Mouse (Mus musculus) heart, embryonic 14.5 days (tissue): ENCODE data around the gene Klrb1f. TPM values are rescaled to one million over a fixed set of nuclear protein-coding genes. Genes with fewer than 3 reads are reported as not detected.
"Not testable (repeated sequence)": the region's sequence is repeated elsewhere in the genome, so short reads cannot be mapped to it uniquely, and the experiment has no call there.

Experiments used
- ATAC-seq: fragments of 200-750 bp; cut with Nextera tagmentation; 2 replicates; pipeline ENCODE4 v1.8.0; 2017; ENCODE audit warnings: low read depth, moderate TSS enrichment; ENCODE audit not compliant: insufficient number of reproducible peaks, insufficient read depth, low FRiP score
- H3K27ac ChIP-seq, 2 experiments: fragments of 200-500 bp in 1 of 2; fragments of 300-500 bp in 1 of 2; sonication (generic) in 1 of 2; replicated peaks in 1 of 2; 2 replicates each; pipeline ENCODE4 v1.5.1; 2012 to 2014; ENCODE audit warnings: low read depth in 2 of 2, low read length in 2 of 2, control low read depth in 1 of 2, mild to moderate bottlenecking in 1 of 2, mixed read lengths in 1 of 2; ENCODE audit not compliant: control insufficient read depth in 1 of 2, insufficient read depth in 1 of 2
- H3K27me3 ChIP-seq: fragments of 300-500 bp; sonication (generic); 2 replicates; pipeline ENCODE4 v1.6.1; 2014; ENCODE audit warnings: mild to moderate bottlenecking, low read length, control low read depth; ENCODE audit not compliant: control insufficient read depth, insufficient read depth
- H3K36me3 ChIP-seq: fragments of 300-500 bp; sonication (generic); 2 replicates; pipeline ENCODE4 v1.6.1; 2014; ENCODE audit warnings: mild to moderate bottlenecking, control low read depth, low read length, mixed read lengths; ENCODE audit not compliant: control insufficient read depth, insufficient read depth
- H3K4me1 ChIP-seq, 2 experiments: fragments of 200-500 bp in 1 of 2; fragments of 300-500 bp in 1 of 2; sonication (generic) in 1 of 2; 2 replicates each; pipeline ENCODE4 v1.6.1; 2012 to 2014; ENCODE audit warnings: low read length in 2 of 2, control low read depth in 1 of 2, mixed read lengths in 1 of 2; ENCODE audit not compliant: control insufficient read depth in 2 of 2, insufficient read depth in 2 of 2
- H3K4me2 ChIP-seq: fragments of 300-500 bp; sonication (generic); 2 replicates; pipeline ENCODE4 v1.6.1; 2014; ENCODE audit warnings: mild to moderate bottlenecking, low read length
- H3K4me3 ChIP-seq, 2 experiments: fragments of 200-500 bp in 1 of 2; fragments of 300-500 bp in 1 of 2; sonication (generic) in 1 of 2; 2 replicates each; pipeline ENCODE4 v1.5.1; 2012 to 2014; ENCODE audit warnings: low read length in 2 of 2, mild to moderate bottlenecking in 2 of 2, control low read depth in 1 of 2, low read depth in 1 of 2, moderate library complexity in 1 of 2; ENCODE audit not compliant: control insufficient read depth in 1 of 2, insufficient read depth in 1 of 2
- H3K9ac ChIP-seq: fragments of 300-500 bp; sonication (generic); 2 replicates; pipeline ENCODE4 v1.6.1; 2014; ENCODE audit warnings: mild to moderate bottlenecking, low read length
- H3K9me3 ChIP-seq: fragments of 300-500 bp; sonication (generic); 2 replicates; pipeline ENCODE4 v1.6.1; 2016; ENCODE audit warnings: low read length, control low read depth; ENCODE audit not compliant: control insufficient read depth
- WGBS: fragments of 180-500 bp; shearing (Covaris S2); extraction: QIAGEN DNeasy Blood & Tissue Kit; methylation state at CpG from one replicate; pipeline ENCODE4 v1.1.7; 2014; 5-methylcytosine and 5-hydroxymethylcytosine counted together
- polyA plus RNA-seq: library from polyadenylated mRNA; unstranded; fragments of >200 nt; fragmentation: Nextera tagmentation; extraction: Ambion mirVana; gene quantifications from 2 replicates; pipeline ENCODE4 v1.2.1, GENCODE M21; 2014

The Klrb1f gene
- polyA plus RNA-seq, 1 experiment from 2014 or later: 0.27 TPM

DNA sequence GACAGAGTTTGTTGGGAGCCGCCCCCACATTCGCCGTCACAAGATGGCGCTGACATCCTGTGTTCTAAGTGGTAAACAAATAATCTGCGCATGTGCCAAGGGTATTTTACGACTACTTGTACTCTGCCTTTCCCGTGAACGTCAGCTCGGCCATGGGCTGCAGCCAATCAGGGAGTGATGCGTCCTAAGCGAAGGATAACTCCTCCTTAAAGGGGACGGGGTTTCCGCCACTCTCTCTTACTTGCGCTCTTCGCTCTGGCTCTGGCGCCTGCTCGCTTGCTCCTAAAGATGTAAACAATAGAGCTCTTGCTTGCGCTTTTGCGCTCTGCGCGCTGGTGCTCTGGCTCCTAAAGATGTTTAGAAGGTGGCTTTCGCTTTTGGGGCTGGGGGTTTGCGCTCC is 33.7 kb upstream of the Klrb1f start:
- not testable (repeated sequence) for ATAC-seq, H3K27ac ChIP-seq, H3K4me2 ChIP-seq, H3K4me3 ChIP-seq, H3K9ac ChIP-seq, H3K36me3 ChIP-seq, H3K27me3 ChIP-seq, H3K9me3 ChIP-seq, H3K4me1 ChIP-seq
- WGBS: 95% methylated on average over 17 of the region's 23 CpGs

DNA sequence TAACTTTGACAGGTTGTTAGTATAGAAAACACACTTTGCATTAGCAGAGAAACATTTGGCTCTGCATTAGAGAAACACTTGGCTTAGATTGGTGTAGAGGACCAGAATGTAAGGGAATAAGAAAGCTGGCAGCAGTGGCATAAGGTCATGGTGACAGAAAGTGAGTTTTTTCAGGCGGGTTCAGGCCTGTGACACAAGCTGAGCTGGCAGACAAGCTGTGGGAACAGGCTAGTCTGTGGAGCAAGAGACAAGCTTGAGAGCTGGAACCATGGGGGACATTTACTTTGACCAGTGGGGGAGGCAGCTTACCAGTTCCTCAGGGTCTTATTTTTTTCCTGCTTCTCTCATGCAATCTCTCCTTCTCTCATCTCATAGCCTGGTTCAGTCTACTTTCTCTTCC is 32.7 kb upstream of the Klrb1f start:
- ATAC-seq: no peak
- Histone ChIP-seq H3K4me2 (no peak overlapping the region), H3K36me3 (no peaks in the 10 kb centered on the region), H3K4me3 (no peak overlapping the region), H3K9ac (no peak overlapping the region), H3K27me3 (no peaks in the 10 kb centered on the region), H3K27ac (no peak overlapping the region), H3K4me1 (no peaks in the 10 kb centered on the region), H3K9me3 (no peaks in the 10 kb centered on the region)
- 55% methylated on average over 1 of the region's 1 CpGs for WGBS

DNA sequence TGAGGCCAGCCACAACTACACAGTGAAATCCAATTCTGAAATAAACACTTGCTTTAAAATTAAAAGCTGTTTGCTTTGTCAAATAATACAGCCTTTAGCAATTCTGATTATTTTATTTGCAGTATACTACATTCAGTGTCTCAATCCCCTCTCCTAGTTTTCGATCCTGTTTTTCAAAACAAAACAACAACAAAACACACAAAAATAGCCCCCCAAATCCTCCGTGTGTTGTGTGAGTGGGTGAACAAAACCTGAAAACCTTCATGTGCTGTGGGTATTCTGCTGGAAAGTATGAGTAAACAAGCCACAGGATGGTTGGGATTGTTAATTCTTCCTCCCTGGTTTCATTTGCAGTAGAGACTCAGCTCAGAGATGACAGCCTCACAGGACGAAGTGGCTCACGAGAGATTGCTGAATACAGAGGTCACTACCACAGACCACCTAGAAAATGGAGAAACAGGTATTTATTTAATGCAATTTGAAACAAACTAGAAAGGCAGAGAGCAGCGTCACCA is 31.9 kb upstream of the Klrb1f start:
- Histone ChIP-seq H3K27me3 (no peaks in the 10 kb centered on the region), H3K4me3 (no peak overlapping the region), H3K9ac (no peak overlapping the region), H3K4me1 (no peaks in the 10 kb centered on the region), H3K9me3 (no peaks in the 10 kb centered on the region), H3K36me3 (no peaks in the 10 kb centered on the region), H3K27ac (no peak overlapping the region), H3K4me2 (no peak overlapping the region)
- ATAC-seq: no peak
- 80% methylated on average over 5 of the region's 5 CpGs for WGBS

DNA sequence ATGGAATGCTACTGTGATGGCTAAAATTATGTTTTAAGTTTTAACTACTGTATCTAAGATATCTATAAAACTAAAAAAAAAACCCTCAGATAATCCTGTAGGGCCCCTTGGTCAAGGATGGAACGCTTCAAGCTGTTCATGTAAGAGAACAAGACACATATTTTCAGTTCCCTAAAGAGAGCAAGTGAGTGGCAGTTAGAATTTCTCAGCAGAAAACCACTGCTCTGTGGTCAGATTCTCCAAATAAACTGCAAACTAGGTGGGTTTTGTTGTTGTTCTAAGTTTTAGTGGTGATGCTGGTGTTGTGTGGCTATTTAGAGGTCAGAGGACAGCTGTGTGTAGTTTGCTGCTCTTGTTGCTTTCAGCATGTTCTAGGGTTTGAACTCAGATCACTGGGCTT is 31.3 kb upstream of the Klrb1f start:
- no peak overlapping the region for H3K4me3 ChIP-seq
- H3K27me3 ChIP-seq: no peaks in the 10 kb centered on the region
- H3K27ac ChIP-seq: no peak overlapping the region
- WGBS: 74% methylated on average over 1 of the region's 1 CpGs
- no peaks in the 10 kb centered on the region for H3K36me3 ChIP-seq
- H3K9ac ChIP-seq: no peak overlapping the region
- H3K4me1 ChIP-seq: no peaks in the 10 kb centered on the region
- no peak overlapping the region for H3K4me2 ChIP-seq
- no peak for ATAC-seq
- no peaks in the 10 kb centered on the region for H3K9me3 ChIP-seq

DNA sequence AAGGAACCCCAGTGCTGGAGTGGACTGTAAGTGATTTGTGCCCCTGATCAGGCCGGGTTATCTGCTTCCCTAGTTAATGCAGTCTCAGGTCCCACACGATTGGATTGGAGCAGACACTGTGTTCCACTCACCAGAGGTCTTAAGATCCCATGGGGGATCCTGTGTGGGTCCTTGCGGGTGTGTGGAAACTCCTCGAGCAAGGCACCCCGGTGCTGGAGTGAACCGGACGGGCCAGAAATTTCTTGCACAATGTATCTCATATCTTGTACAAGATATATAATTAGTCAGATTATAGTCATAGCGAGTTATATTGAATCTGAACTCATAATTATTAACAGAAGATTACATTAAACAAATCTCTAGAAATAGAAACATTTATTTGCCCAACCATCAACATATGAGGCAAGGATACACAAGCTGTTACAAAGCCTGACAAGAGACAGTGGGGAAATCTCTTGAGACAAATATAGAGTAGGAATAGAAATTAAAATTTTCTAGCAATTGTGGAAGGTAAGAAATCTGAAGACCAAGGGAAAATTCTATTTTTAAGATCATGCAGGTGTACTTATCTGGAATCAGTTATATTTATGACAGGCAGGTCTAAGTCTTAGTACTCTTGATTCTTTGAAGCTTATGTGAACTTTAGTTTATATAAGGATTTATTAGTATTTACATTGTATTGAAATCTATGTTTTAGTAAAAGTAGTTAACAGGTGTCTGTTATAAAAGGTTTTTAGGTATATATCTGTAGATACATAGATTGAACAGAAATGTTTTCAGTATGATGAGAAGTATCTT is 18.1 kb upstream of the Klrb1f start:
- H3K27ac ChIP-seq: no peak overlapping the region
- H3K9ac ChIP-seq: no peak overlapping the region
- H3K27me3 ChIP-seq: no peaks in the 10 kb centered on the region
- WGBS: 80% methylated on average over 8 of the region's 8 CpGs
- H3K4me2 ChIP-seq: no peak overlapping the region
- no peaks in the 10 kb centered on the region for H3K9me3 ChIP-seq
- H3K4me3 ChIP-seq: no peak overlapping the region
- H3K4me1 ChIP-seq: no peaks in the 10 kb centered on the region
- no peaks in the 10 kb centered on the region for H3K36me3 ChIP-seq
- no peak for ATAC-seq

DNA sequence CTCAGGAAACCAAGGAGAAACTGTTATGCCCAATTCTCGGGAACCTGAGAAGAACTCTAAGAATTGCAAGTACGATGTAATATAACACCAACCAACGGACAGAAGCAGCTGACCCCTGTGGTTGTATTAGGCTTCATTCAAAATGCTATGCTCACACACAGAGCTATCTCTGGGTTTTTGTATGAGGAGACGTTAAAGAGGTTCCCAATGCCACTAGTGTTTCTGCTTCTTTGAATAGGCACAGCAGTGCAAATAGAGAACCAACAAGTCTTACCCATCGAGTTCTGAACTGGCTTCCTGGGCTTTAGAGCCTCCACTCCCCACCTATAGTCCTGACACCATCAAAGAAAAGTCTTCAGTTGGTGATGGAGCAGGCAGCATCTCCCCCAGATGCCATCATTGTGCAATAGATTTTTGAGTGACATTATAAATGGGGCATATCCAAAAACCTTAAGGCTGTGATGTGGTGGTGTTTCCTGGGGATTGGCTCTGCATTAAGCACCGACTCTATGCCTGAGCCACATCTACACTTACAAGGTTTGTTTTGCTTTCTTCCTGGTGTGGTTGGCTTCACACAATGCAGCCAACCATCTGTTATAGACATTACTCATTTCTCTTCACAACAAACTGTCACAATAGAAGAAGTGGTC is 15.4 kb upstream of the Klrb1f start:
- Histone ChIP-seq H3K27me3 (no peaks in the 10 kb centered on the region), H3K4me3 (no peak overlapping the region), H3K27ac (no peak overlapping the region), H3K9ac (no peak overlapping the region), H3K9me3 (no peaks in the 10 kb centered on the region), H3K4me2 (no peak overlapping the region), H3K4me1 (no peaks in the 10 kb centered on the region), H3K36me3 (no peaks in the 10 kb centered on the region)
- WGBS: 56% methylated on average over 6 of the region's 6 CpGs
- no peak for ATAC-seq

DNA sequence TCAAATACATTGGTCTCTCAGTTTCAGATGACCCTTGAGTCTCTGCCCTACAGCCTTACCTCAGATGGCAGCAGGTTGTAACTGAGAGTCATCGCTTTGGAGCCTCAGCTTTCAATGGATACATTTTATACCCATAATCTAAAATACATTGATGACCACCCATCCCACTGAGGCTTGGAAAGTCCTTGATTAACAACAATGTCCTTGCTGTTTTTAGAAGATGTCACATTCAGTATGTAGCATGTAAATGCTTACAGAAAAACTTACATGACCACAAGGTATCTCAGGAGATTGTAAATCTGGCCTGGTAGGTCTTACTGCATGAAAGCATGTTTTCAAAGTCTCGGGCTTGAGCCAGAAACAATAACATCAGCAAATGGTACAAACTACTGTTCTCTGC is 14.7 kb upstream of the Klrb1f start:
- Histone ChIP-seq H3K9ac (no peak overlapping the region), H3K36me3 (no peaks in the 10 kb centered on the region), H3K9me3 (no peaks in the 10 kb centered on the region), H3K27ac (no peak overlapping the region), H3K4me1 (no peaks in the 10 kb centered on the region), H3K4me3 (no peak overlapping the region), H3K4me2 (no peak overlapping the region), H3K27me3 (no peaks in the 10 kb centered on the region)
- ATAC-seq: no peak
- 65% methylated on average over 2 of the region's 2 CpGs for WGBS
